Mouse (Mus musculus): Measurements from ENCODE around the gene Arsg. TPM values are rescaled to one million over a fixed set of nuclear protein-coding genes. Genes with fewer than 3 reads are reported as not detected.

The Arsg gene
- 4.3 and 6.5 TPM in 2 replicates for polyA plus RNA-seq (2015; fragmentation: Nextera tagmentation; extraction: Ambion mirVana)

GRCm38 (mm10) chr11:109473171-109474085 is at the start of gene Arsg, which contains the start of gene Slc16a6:
Arsg (plus strand) TSS chr11:109473374.
Slc16a6 (minus strand) TSS chr11:109473598.

GRCm38 (mm10) chr11:109425392-109426271 is 47.5 kb upstream of the Arsg start, which contains the start of gene Amz2:
Amz2 (plus strand) TSS chr11:109425946.

GRCm38 (mm10) chr11:109611303-109612149 is 138.4 kb downstream of the Arsg start, which contains the start of gene Wipi1:
Wipi1 (minus strand) TSS chr11:109611967.

Small RNA genes lying within 50 kb of the gene (microRNA-seq; reads per million reads assigned to microRNA genes)
- gene Gm25540: not detected

Other genes starting within 250 kb of the Arsg start
- gene Rgs9, start 175.2 kb upstream of the Arsg start, polyA plus RNA-seq (2015; fragmentation: Nextera tagmentation; extraction: Ambion mirVana): 15.9 and 19.7 TPM in 2 replicates
- 29.7 and 38.2 TPM in 2 replicates for gene Gna13, start 110.5 kb upstream of the Arsg start, polyA plus RNA-seq (2015; fragmentation: Nextera tagmentation; extraction: Ambion mirVana)
- 0.05 TPM in 1 of 2 replicates, not detected in the other for gene 9930022D16Rik, start 59.5 kb upstream of the Arsg start, polyA plus RNA-seq (2015; fragmentation: Nextera tagmentation; extraction: Ambion mirVana)
- gene Amz2, start 47.4 kb upstream of the Arsg start, polyA plus RNA-seq (2015; fragmentation: Nextera tagmentation; extraction: Ambion mirVana): 37.6 and 38.7 TPM in 2 replicates
- gene Slc16a6, start 224 bp downstream of the Arsg start, polyA plus RNA-seq (2015; fragmentation: Nextera tagmentation; extraction: Ambion mirVana): 5.8 and 8.2 TPM in 2 replicates
- gene Wipi1, start 138.6 kb downstream of the Arsg start, polyA plus RNA-seq (2015; fragmentation: Nextera tagmentation; extraction: Ambion mirVana): 23.0 and 25.2 TPM in 2 replicates
- 408 and 412 TPM in 2 replicates for gene Prkar1a, start 176.0 kb downstream of the Arsg start, polyA plus RNA-seq (2015; fragmentation: Nextera tagmentation; extraction: Ambion mirVana)
- 21.7 and 23.6 TPM in 2 replicates for gene Fam20a, start 248.9 kb downstream of the Arsg start, polyA plus RNA-seq (2015; fragmentation: Nextera tagmentation; extraction: Ambion mirVana)

Data from neural tube, postnatal 0 days (tissue).